Mouse (Mus musculus): ENCODE data around the gene Zcchc7. TPM values are rescaled to one million over a fixed set of nuclear protein-coding genes. Genes with fewer than 3 reads are reported as not detected.
"Not testable (repeated sequence)": the region's sequence is repeated elsewhere in the genome, so short reads cannot be mapped to it uniquely, and the experiment has no call there.

The Zcchc7 gene
- total RNA-seq, 4 experiments from 2014 or later, result 11.7 to 16.9 (median 14.4) TPM

GRCm38 (mm10) chr4:44757131-44757530 lies 1.5 kb downstream of the Zcchc7 start:
- not testable (repeated sequence) for DNase-seq (ENCODE audit: low spot score in 2 of 2)

GRCm38 (mm10) chr4:44774890-44775289 lies 19.2 kb downstream of the Zcchc7 start:
- DNase-seq (ENCODE audit: low spot score in 2 of 2), result no peak

GRCm38 (mm10) chr4:44776651-44777050 lies 21.0 kb downstream of the Zcchc7 start:
- DNase-seq (ENCODE audit: low spot score in 2 of 2), result no peak

GRCm38 (mm10) chr4:44777101-44777500 lies 21.4 kb downstream of the Zcchc7 start:
- no peak for DNase-seq (ENCODE audit: low spot score in 2 of 2)

- DNase-seq (ENCODE audit: low spot score in 2 of 2), result no peak
These were observed 22.0 kb downstream of the Zcchc7 start for GRCm38 (mm10) chr4:44777711-44778110.

- DNase-seq (ENCODE audit: low spot score in 2 of 2), result no peak
These were observed 22.6 kb downstream of the Zcchc7 start for GRCm38 (mm10) chr4:44778316-44778715.

GRCm38 (mm10) chr4:44780462-44781157 lies 24.9 kb downstream of the Zcchc7 start:
- DNase-seq (ENCODE audit: low spot score in 2 of 2), result no peak

GRCm38 (mm10) chr4:44781494-44781893 lies 25.8 kb downstream of the Zcchc7 start:
- no peak for DNase-seq (ENCODE audit: low spot score in 2 of 2)

GRCm38 (mm10) chr4:44783566-44784292 lies 28.1 kb downstream of the Zcchc7 start:
- DNase-seq (ENCODE audit: low spot score in 2 of 2), result no peak

GRCm38 (mm10) chr4:44812855-44813254 lies 57.2 kb downstream of the Zcchc7 start:
- no peak for DNase-seq (ENCODE audit: low spot score in 2 of 2)

GRCm38 (mm10) chr4:44813770-44814169 lies 58.1 kb downstream of the Zcchc7 start:
- DNase-seq (ENCODE audit: low spot score in 2 of 2), result no peak

GRCm38 (mm10) chr4:44816584-44816983 lies 60.9 kb downstream of the Zcchc7 start:
- no peak for DNase-seq (ENCODE audit: low spot score in 2 of 2)

- DNase-seq (ENCODE audit: low spot score in 2 of 2), result no peak
These were observed 74.9 kb downstream of the Zcchc7 start for GRCm38 (mm10) chr4:44830609-44831008.

- no peak for DNase-seq (ENCODE audit: low spot score in 2 of 2)
These were observed 96.2 kb downstream of the Zcchc7 start for GRCm38 (mm10) chr4:44851835-44852251.

- no peak for DNase-seq (ENCODE audit: low spot score in 2 of 2)
These were observed 115.9 kb downstream of the Zcchc7 start for GRCm38 (mm10) chr4:44871591-44871990.

- DNase-seq (ENCODE audit: low spot score in 2 of 2), result no peak
These were observed 116.4 kb downstream of the Zcchc7 start for GRCm38 (mm10) chr4:44872048-44872447.

- DNase-seq (ENCODE audit: low spot score in 2 of 2), result no peak
These were observed 124.5 kb downstream of the Zcchc7 start for GRCm38 (mm10) chr4:44880065-44880623.

GRCm38 (mm10) chr4:44886143-44886542 lies 130.5 kb downstream of the Zcchc7 start:
- DNase-seq (ENCODE audit: low spot score in 2 of 2), result no peak

GRCm38 (mm10) chr4:44891344-44891743 lies 135.7 kb downstream of the Zcchc7 start:
- no peak for DNase-seq (ENCODE audit: low spot score in 2 of 2)

GRCm38 (mm10) chr4:44905651-44906271 lies 150.1 kb downstream of the Zcchc7 start:
- no peak for DNase-seq (ENCODE audit: low spot score in 2 of 2)

- DNase-seq (ENCODE audit: low spot score in 2 of 2), result no peak
These were observed 150.7 kb downstream of the Zcchc7 start for GRCm38 (mm10) chr4:44906399-44906798.

- DNase-seq (ENCODE audit: low spot score in 2 of 2), result no peak
These were observed 154.4 kb downstream of the Zcchc7 start for GRCm38 (mm10) chr4:44910065-44910464.

Measured in gastrocnemius, adult 8-10 months (tissue).